Mouse (Mus musculus): ENCODE measurements around the gene Nlrx1.

The Nlrx1 gene

GRCm38 (mm10) chr9:44237128-44237527, 31.3 kb downstream of the Nlrx1 start:
- in situ Hi-C loops (cut with MboI, MseI) = no loop called here

- in situ Hi-C loops (cut with MboI, MseI) = no loop called here
Observed at GRCm38 (mm10) chr9:44236601-44237000, 31.8 kb downstream of the Nlrx1 start.

- in situ Hi-C loops (cut with MboI, MseI) = no loop called here
Observed at GRCm38 (mm10) chr9:44234479-44235427, 33.6 kb downstream of the Nlrx1 start.

- in situ Hi-C loops (cut with MboI, MseI) = no loop called here
Observed at GRCm38 (mm10) chr9:44233802-44234478, 34.5 kb downstream of the Nlrx1 start, which contains the start of gene Cbl. Cbl (minus strand) TSS chr9:44234049.

- in situ Hi-C loops (cut with MboI, MseI) = no loop called here
Observed at GRCm38 (mm10) chr9:44233021-44233801, 35.2 kb downstream of the Nlrx1 start.

- in situ Hi-C loops (cut with MboI, MseI) = no loop called here
Observed at GRCm38 (mm10) chr9:44231609-44232008, 36.8 kb downstream of the Nlrx1 start.

- in situ Hi-C loops (cut with MboI, MseI) = no loop called here
Observed at GRCm38 (mm10) chr9:44225993-44226392, 42.4 kb downstream of the Nlrx1 start.

- in situ Hi-C loops (cut with MboI, MseI) = no loop called here
Observed at GRCm38 (mm10) chr9:44213538-44213937, 54.9 kb downstream of the Nlrx1 start.

- in situ Hi-C loops (cut with MboI, MseI) = no loop called here
Observed at GRCm38 (mm10) chr9:44212406-44212805, 56.0 kb downstream of the Nlrx1 start.

- in situ Hi-C loops (cut with MboI, MseI) = no loop called here
Observed at GRCm38 (mm10) chr9:44209416-44209815, 59.0 kb downstream of the Nlrx1 start.

- in situ Hi-C loops (cut with MboI, MseI) = no loop called here
Observed at GRCm38 (mm10) chr9:44207840-44208239, 60.6 kb downstream of the Nlrx1 start.

Data from T-helper 2 cell (primary cell).